Mouse (Mus musculus) embryonic fibroblast, embryonic 13.5 days (primary cell): ENCODE measurements around the gene Tcf7l1.

ENCODE experiments used
- CTCF ChIP-seq: IDR thresholded peaks from 2 replicates; pipeline ENCODE4 v1.5.1; 2011; ENCODE audit warnings: mild to moderate bottlenecking, control low read depth, low read length, moderate library complexity, borderline replicate concordance; ENCODE audit not compliant: insufficient read depth
- POLR2A ChIP-seq: IDR thresholded peaks from 2 replicates; pipeline ENCODE4 v1.6.1; 2011; ENCODE audit warnings: low read depth, mild to moderate bottlenecking, control low read depth, low read length, moderate library complexity

DNA sequence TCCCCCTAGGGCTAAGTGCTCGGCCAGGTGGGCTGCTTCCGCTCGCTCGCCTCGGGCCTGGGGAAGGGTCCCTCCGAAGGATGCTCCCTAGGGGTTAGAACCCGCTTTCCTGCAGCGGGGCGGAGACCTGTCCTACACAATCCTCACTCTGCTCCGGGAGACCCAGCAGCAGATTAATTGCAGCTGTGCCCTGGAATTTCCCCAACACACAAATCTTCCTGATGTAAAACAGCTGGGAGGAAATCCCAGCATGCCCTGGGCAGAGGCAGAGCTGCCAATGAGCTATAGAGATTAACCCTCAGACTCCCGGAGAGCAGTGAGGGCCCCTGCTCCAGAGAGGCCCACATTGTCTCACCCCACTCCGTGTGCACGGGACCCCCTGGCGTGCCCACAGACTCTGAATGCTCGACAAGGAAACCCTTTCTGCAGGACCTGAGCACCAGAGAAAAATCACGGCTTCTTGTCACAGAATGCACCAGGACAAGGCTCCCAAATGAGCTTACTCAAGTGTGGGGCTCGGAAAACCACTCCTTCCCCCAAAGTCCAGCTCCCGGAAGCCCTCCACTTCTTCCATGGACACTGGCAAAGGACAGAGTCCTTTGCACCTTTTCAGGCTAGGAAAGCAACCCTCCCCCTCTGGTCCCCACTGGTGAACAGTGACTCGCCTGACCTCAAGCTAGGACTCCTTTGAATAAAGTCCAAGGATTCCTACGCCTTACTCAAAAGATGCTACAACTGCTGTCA lies 133.6 kb downstream of the Tcf7l1 start:
- TF ChIP-seq CTCF (no peak), POLR2A (no peak)
